Mouse (Mus musculus): ENCODE measurements around the gene Efcab8. TPM values are rescaled to one million over a fixed set of nuclear protein-coding genes. Genes with fewer than 3 reads are reported as not detected.
A peak's percentile ranks its signal among the peaks of the same experiment; 100 is the strongest.

Gene Efcab8
- polyA plus RNA-seq, 1 experiment from 2014 or later = not detected

GRCm38 (mm10) chr2:153850351-153851029 lies 70.8 kb downstream of the Efcab8 start:
- no peak overlapping the region for H3K27ac ChIP-seq
- WGBS = 85% methylated on average over 6 of the region's 6 CpGs

GRCm38 (mm10) chr2:153851030-153851360 lies 71.3 kb downstream of the Efcab8 start:
- no peaks in the 10 kb centered on the region for H3K27me3 ChIP-seq (ENCODE audit: control insufficient read depth, insufficient read depth, low read length)
- H3K9me3 ChIP-seq (ENCODE audit: control insufficient read depth, low read length) = peaks cover 5% of the 10 kb centered on the region; the same call in 1 of the 2 replicates
- ATAC-seq (ENCODE audit: low FRiP score) (no peak), DNase-seq (ENCODE audit: low spot score) (peak; percentile 40)
- no peak overlapping the region for H3K4me3 ChIP-seq (replicated peaks; ENCODE audit: low read length)
- no peaks in the 10 kb centered on the region for H3K4me1 ChIP-seq (replicated peaks; ENCODE audit: control insufficient read depth, insufficient read depth, low read length)
- no peak overlapping the region for H3K9ac ChIP-seq
- no peaks in the 10 kb centered on the region for H3K36me3 ChIP-seq (replicated peaks; ENCODE audit: control insufficient read depth, insufficient read depth)
- 52% methylated on average over 4 of the region's 4 CpGs for WGBS
- H3K27ac ChIP-seq = no peak overlapping the region
- no peak overlapping the region for H3K4me2 ChIP-seq (replicated peaks)

More at GRCm38 (mm10) chr2:153850351-153851029, 70.8 kb downstream of the Efcab8 start:
- no peaks in the 10 kb centered on the region for H3K27me3 ChIP-seq (ENCODE audit: control insufficient read depth, insufficient read depth, low read length)
- H3K4me1 ChIP-seq (replicated peaks; ENCODE audit: control insufficient read depth, insufficient read depth, low read length) = no peaks in the 10 kb centered on the region
- ATAC-seq (ENCODE audit: low FRiP score) = no peak
- H3K9me3 ChIP-seq (ENCODE audit: control insufficient read depth, low read length) = peaks cover 5% of the 10 kb centered on the region; the same call in 1 of the 2 replicates
- no peaks in the 10 kb centered on the region for H3K36me3 ChIP-seq (replicated peaks; ENCODE audit: control insufficient read depth, insufficient read depth)
- DNase-seq (ENCODE audit: low spot score) = no peak
- no peak overlapping the region for H3K4me2 ChIP-seq (replicated peaks)
- no peak overlapping the region for H3K9ac ChIP-seq
- H3K4me3 ChIP-seq (replicated peaks; ENCODE audit: low read length) = no peak overlapping the region

- peaks cover 5% of the 10 kb centered on the region; the same call in 1 of the 2 replicates for H3K9me3 ChIP-seq (ENCODE audit: control insufficient read depth, low read length)
- DNase-seq (ENCODE audit: low spot score) = no peak
- ATAC-seq (ENCODE audit: low FRiP score) = no peak
- H3K4me3 ChIP-seq (replicated peaks; ENCODE audit: low read length) = no peak overlapping the region
- H3K9ac ChIP-seq = no peak overlapping the region
- H3K4me2 ChIP-seq (replicated peaks) = no peak overlapping the region
- no peaks in the 10 kb centered on the region for H3K36me3 ChIP-seq (replicated peaks; ENCODE audit: control insufficient read depth, insufficient read depth)
- no peaks in the 10 kb centered on the region; the same call in 1 of the 2 replicates for H3K27me3 ChIP-seq (ENCODE audit: control insufficient read depth, insufficient read depth, low read length)
- H3K4me1 ChIP-seq (replicated peaks; ENCODE audit: control insufficient read depth, insufficient read depth, low read length) = no peaks in the 10 kb centered on the region
- WGBS = 14% methylated on average over 5 of the region's 5 CpGs
- H3K27ac ChIP-seq = no peak overlapping the region
These were observed 73.8 kb downstream of the Efcab8 start for GRCm38 (mm10) chr2:153853544-153853943.

- no peaks in the 10 kb centered on the region; the same call in 1 of the 2 replicates for H3K27me3 ChIP-seq (ENCODE audit: control insufficient read depth, insufficient read depth, low read length)
- H3K36me3 ChIP-seq (replicated peaks; ENCODE audit: control insufficient read depth, insufficient read depth) = no peaks in the 10 kb centered on the region
- WGBS = 75% methylated on average over 2 of the region's 2 CpGs
- H3K9me3 ChIP-seq (ENCODE audit: control insufficient read depth, low read length) = no peaks in the 10 kb centered on the region
- no peak overlapping the region for H3K4me2 ChIP-seq (replicated peaks)
- DNase-seq (ENCODE audit: low spot score) = no peak
- no peak for ATAC-seq (ENCODE audit: low FRiP score)
- H3K4me1 ChIP-seq (replicated peaks; ENCODE audit: control insufficient read depth, insufficient read depth, low read length) = no peaks in the 10 kb centered on the region
- H3K4me3 ChIP-seq (replicated peaks; ENCODE audit: low read length) = no peak overlapping the region
- no peak overlapping the region for H3K27ac ChIP-seq
- H3K9ac ChIP-seq = no peak overlapping the region
These were observed 79.8 kb downstream of the Efcab8 start for GRCm38 (mm10) chr2:153859581-153859980.

GRCm38 (mm10) chr2:153860315-153860714 lies 80.6 kb downstream of the Efcab8 start:
- Histone ChIP-seq H3K4me3 (replicated peaks; ENCODE audit: low read length) (no peak overlapping the region), H3K4me1 (replicated peaks; ENCODE audit: control insufficient read depth, insufficient read depth, low read length) (no peaks in the 10 kb centered on the region), H3K36me3 (replicated peaks; ENCODE audit: control insufficient read depth, insufficient read depth) (no peaks in the 10 kb centered on the region), H3K9ac (no peak overlapping the region), H3K27me3 (ENCODE audit: control insufficient read depth, insufficient read depth, low read length) (no peaks in the 10 kb centered on the region; the same call in 1 of the 2 replicates), H3K4me2 (replicated peaks) (no peak overlapping the region), H3K9me3 (ENCODE audit: control insufficient read depth, low read length) (no peaks in the 10 kb centered on the region), H3K27ac (no peak overlapping the region)
- ATAC-seq (ENCODE audit: low FRiP score) = no peak
- DNase-seq (ENCODE audit: low spot score) = no peak
- WGBS = 92% methylated on average over 11 of the region's 11 CpGs

- DNase-seq (ENCODE audit: low spot score) (no peak), ATAC-seq (ENCODE audit: low FRiP score) (no peak)
- H3K4me3 ChIP-seq (replicated peaks; ENCODE audit: low read length) = no peak overlapping the region
- H3K9me3 ChIP-seq (ENCODE audit: control insufficient read depth, low read length) = no peaks in the 10 kb centered on the region
- no peaks in the 10 kb centered on the region for H3K4me1 ChIP-seq (replicated peaks; ENCODE audit: control insufficient read depth, insufficient read depth, low read length)
- no peaks in the 10 kb centered on the region for H3K36me3 ChIP-seq (replicated peaks; ENCODE audit: control insufficient read depth, insufficient read depth)
- H3K27me3 ChIP-seq (ENCODE audit: control insufficient read depth, insufficient read depth, low read length) = no peaks in the 10 kb centered on the region; the same call in 1 of the 2 replicates
- no peak overlapping the region for H3K9ac ChIP-seq
- H3K4me2 ChIP-seq (replicated peaks) = no peak overlapping the region
- WGBS = 72% methylated on average over 3 of the region's 3 CpGs
- no peak overlapping the region for H3K27ac ChIP-seq
These were observed 81.0 kb downstream of the Efcab8 start for GRCm38 (mm10) chr2:153860715-153861114.

GRCm38 (mm10) chr2:153861960-153862359 lies 82.2 kb downstream of the Efcab8 start:
- no peaks in the 10 kb centered on the region for H3K4me1 ChIP-seq (replicated peaks; ENCODE audit: control insufficient read depth, insufficient read depth, low read length)
- DNase-seq (ENCODE audit: low spot score) = no peak
- H3K27ac ChIP-seq = no peak overlapping the region
- no peak overlapping the region for H3K4me2 ChIP-seq (replicated peaks)
- no peaks in the 10 kb centered on the region for H3K9me3 ChIP-seq (ENCODE audit: control insufficient read depth, low read length)
- H3K27me3 ChIP-seq (ENCODE audit: control insufficient read depth, insufficient read depth, low read length) = no peaks in the 10 kb centered on the region; the same call in 1 of the 2 replicates
- 73% methylated on average over 3 of the region's 3 CpGs for WGBS
- H3K36me3 ChIP-seq (replicated peaks; ENCODE audit: control insufficient read depth, insufficient read depth) = no peaks in the 10 kb centered on the region
- no peak overlapping the region for H3K9ac ChIP-seq
- no peak overlapping the region for H3K4me3 ChIP-seq (replicated peaks; ENCODE audit: low read length)
- ATAC-seq (ENCODE audit: low FRiP score) = no peak

- H3K9ac ChIP-seq = no peak within 1 kb of the TSS
- H3K27ac ChIP-seq = no peak within 1 kb of the TSS
- H3K27me3 ChIP-seq (ENCODE audit: control insufficient read depth, insufficient read depth, low read length) = no peaks in the 10 kb centered on the region
- no peak within 1 kb of the TSS for H3K4me3 ChIP-seq (replicated peaks; ENCODE audit: low read length)
- no peak for ATAC-seq (ENCODE audit: low FRiP score)
- WGBS = 91% methylated on average over 4 of the region's 4 CpGs
- DNase-seq (ENCODE audit: low spot score) = no peak
- no peaks in the 10 kb centered on the region for H3K9me3 ChIP-seq (ENCODE audit: control insufficient read depth, low read length)
- no peaks in the 10 kb centered on the region for H3K36me3 ChIP-seq (replicated peaks; ENCODE audit: control insufficient read depth, insufficient read depth)
- no peaks in the 10 kb centered on the region for H3K4me1 ChIP-seq (replicated peaks; ENCODE audit: control insufficient read depth, insufficient read depth, low read length)
- H3K4me2 ChIP-seq (replicated peaks) = no peak within 1 kb of the TSS
These were observed 91.3 kb downstream of the Efcab8 start, which contains the start of gene Sun5 for GRCm38 (mm10) chr2:153870984-153871383. TSS of gene Sun5 (minus strand) at chr2:153871084.

GRCm38 (mm10) chr2:153874745-153875144 lies 95.0 kb downstream of the Efcab8 start, which contains the start of gene Bpifb2:
TSS of gene Bpifb2 (plus strand) at chr2:153875045.
- Histone ChIP-seq H3K4me3 (replicated peaks; ENCODE audit: low read length) (no peak within 1 kb of the TSS), H3K4me1 (replicated peaks; ENCODE audit: control insufficient read depth, insufficient read depth, low read length) (no peaks in the 10 kb centered on the region), H3K27ac (no peak within 1 kb of the TSS), H3K4me2 (replicated peaks) (no peak within 1 kb of the TSS), H3K9me3 (ENCODE audit: control insufficient read depth, low read length) (no peaks in the 10 kb centered on the region), H3K9ac (no peak within 1 kb of the TSS), H3K27me3 (ENCODE audit: control insufficient read depth, insufficient read depth, low read length) (no peaks in the 10 kb centered on the region), H3K36me3 (replicated peaks; ENCODE audit: control insufficient read depth, insufficient read depth) (no peaks in the 10 kb centered on the region)
- 64% methylated on average over 9 of the region's 9 CpGs for WGBS
- ATAC-seq (ENCODE audit: low FRiP score) (no peak), DNase-seq (ENCODE audit: low spot score) (no peak)
